Mouse (Mus musculus) thymus, adult 2 months (tissue): ENCODE measurements at regions not wholly inside any gene's neighbourhood (a gene's known extent, or its start where the extent isn't known, plus 50 kb on each side); places are given as distances from the start of the nearest gene placed in this dataset.

Experiments
- DNase-seq: peaks from one replicate; pipeline ENCODE4 v3.0.0; 2021
- H3K27ac ChIP-seq: fragments of 200-500 bp; 2 replicates; pipeline ENCODE4 v1.5.1; 2012; ENCODE audit warnings: low read length, control low read depth; ENCODE audit not compliant: control insufficient read depth, insufficient read depth
- H3K27me3 ChIP-seq: fragments of 200-500 bp; 2 replicates; pipeline ENCODE4 v1.6.1; 2012; ENCODE audit warnings: mild to moderate bottlenecking, low read length, moderate library complexity, mixed read lengths; ENCODE audit not compliant: control insufficient read depth, insufficient read depth
- H3K36me3 ChIP-seq: fragments of 200-500 bp; 2 replicates; pipeline ENCODE4 v1.6.1; 2012; ENCODE audit warnings: mild to moderate bottlenecking, low read length, moderate library complexity; ENCODE audit not compliant: control insufficient read depth, insufficient read depth
- H3K4me1 ChIP-seq: fragments of 200-500 bp; replicated peaks from 2 replicates; pipeline ENCODE4 v1.6.1; 2012; ENCODE audit warnings: low read length; ENCODE audit not compliant: control insufficient read depth, insufficient read depth
- H3K4me3 ChIP-seq: fragments of 200-500 bp; 2 replicates; pipeline ENCODE4 v1.5.1; 2012; ENCODE audit warnings: mild to moderate bottlenecking, low read length, control low read depth, moderate library complexity; ENCODE audit not compliant: control insufficient read depth, insufficient read depth
- CTCF ChIP-seq: fragments of 200-500 bp; IDR thresholded peaks from 2 replicates; pipeline ENCODE4 v1.5.1; 2012; ENCODE audit warnings: mild to moderate bottlenecking, control low read depth, low read length, moderate library complexity, borderline replicate concordance; ENCODE audit not compliant: control insufficient read depth, poor library complexity, insufficient read depth; ENCODE audit errors: extremely low read depth
- POLR2A ChIP-seq: fragments of 200-500 bp; IDR thresholded peaks from 2 replicates; pipeline ENCODE4 v1.6.1; 2012; ENCODE audit warnings: mild to moderate bottlenecking, low read length, control low read depth, moderate library complexity; ENCODE audit not compliant: control insufficient read depth, poor library complexity, insufficient read depth; ENCODE audit errors: extremely low read depth
- whole genome bisulfite sequencing: fragments of 180-500 bp; shearing (Covaris S2); methylation state at CpG from one replicate; pipeline ENCODE4 v1.1.7; 2018; 5-methylcytosine and 5-hydroxymethylcytosine counted together

DNA sequence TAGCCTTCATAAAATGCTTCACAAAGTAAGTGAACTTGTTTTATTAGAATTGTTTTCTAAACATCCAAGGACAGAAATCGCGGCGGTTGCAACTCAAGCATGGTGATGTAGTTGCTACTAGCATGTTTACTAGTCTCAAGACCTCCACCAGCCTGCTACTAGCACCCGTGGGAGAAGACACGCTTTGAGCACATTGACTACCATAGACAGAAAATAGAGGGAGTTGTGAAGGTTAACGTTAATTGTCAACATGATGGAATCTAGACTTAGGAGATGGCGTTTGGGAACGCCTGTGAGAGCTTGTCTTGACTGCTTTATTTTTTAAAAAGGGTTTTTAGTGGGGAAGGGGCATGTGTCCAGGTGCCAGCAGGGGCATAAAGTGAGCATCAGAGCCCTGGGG lies 318.2 kb downstream of the Rps29 start:
- TF ChIP-seq CTCF (no peak), POLR2A (no peak)
- 96% methylated on average over 8 of the region's 8 CpGs for WGBS
- DNase-seq = no peak
- Histone ChIP-seq H3K36me3 (no peaks in the 10 kb centered on the region), H3K4me1 (no peaks in the 10 kb centered on the region), H3K27me3 (no peaks in the 10 kb centered on the region), H3K4me3 (no peak overlapping the region), H3K27ac (no peak overlapping the region)

DNA sequence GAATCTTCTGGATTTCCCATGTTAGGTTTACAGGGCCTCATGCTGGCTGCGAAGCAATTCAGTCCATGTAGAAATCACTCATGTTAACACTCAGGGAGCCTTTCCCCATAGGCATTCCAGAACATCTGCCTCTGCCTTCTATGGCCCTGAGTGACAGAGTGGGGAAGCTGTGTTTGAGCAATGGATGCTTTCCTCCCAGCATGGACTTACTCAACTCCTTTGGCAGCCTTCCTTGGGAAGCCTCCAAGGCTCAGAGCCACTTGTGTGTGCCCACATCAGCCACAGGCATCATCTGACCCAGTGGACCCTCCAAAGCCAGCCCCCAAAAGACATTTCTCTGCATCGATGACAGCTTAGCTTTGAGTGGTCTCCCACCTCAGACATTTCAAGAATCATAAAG lies 318.8 kb downstream of the Rps29 start:
- no peak for DNase-seq
- H3K4me3 ChIP-seq = no peak overlapping the region
- H3K36me3 ChIP-seq = no peaks in the 10 kb centered on the region
- no peaks in the 10 kb centered on the region for H3K27me3 ChIP-seq
- TF ChIP-seq CTCF (no peak), POLR2A (no peak)
- WGBS = 86% methylated on average over 2 of the region's 2 CpGs
- no peak overlapping the region for H3K27ac ChIP-seq
- H3K4me1 ChIP-seq = no peaks in the 10 kb centered on the region

DNA sequence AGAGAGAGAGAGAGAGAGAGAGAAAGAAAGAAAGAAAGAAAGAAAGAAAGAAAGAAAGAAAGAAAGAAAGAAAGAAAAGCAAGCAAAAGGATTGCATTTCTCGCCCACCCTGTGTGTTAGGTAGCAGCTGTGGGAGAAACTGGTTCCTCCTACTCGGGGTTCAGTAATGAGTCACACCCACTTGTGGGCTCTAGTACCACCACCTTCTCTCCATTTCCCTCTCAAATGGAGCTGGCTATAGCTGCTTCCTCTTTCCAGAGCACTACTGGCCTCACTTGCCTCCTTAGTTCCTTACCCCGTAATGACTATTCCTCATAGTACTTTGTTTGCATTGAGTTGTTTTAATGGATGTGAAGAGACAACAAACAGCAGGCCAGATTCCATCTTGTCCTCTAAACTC lies 323.0 kb downstream of the Rps29 start:
- DNase-seq = no peak
- WGBS = 19% methylated on average over 3 of the region's 3 CpGs
- H3K27me3 ChIP-seq = no peaks in the 10 kb centered on the region
- TF ChIP-seq CTCF (no peak), POLR2A (no peak)
- no peaks in the 10 kb centered on the region for H3K4me1 ChIP-seq
- H3K36me3 ChIP-seq = no peaks in the 10 kb centered on the region
- no peak overlapping the region for H3K27ac ChIP-seq
- H3K4me3 ChIP-seq = no peak overlapping the region

DNA sequence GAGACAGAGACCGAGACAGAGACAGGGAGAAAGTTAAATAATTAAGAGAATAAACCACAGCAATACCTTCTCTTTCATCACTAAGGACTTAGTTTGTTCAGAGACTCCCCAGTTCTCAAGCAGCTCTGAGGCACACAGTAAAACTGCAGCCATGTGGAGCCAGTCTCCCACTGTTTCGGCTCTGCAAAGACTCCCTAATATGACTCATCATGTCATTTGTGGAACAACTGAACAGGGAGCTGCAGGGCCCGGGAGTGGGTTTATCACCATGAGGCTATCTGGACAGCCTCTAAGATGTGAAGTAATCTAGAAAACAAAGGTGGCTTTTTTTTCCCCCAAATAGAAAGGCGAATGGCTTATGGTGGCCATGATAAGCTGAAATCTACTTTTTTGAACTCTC lies 325.1 kb downstream of the Rps29 start:
- 91% methylated on average over 4 of the region's 4 CpGs for WGBS
- DNase-seq = no peak
- TF ChIP-seq POLR2A (no peak), CTCF (no peak)
- no peaks in the 10 kb centered on the region for H3K36me3 ChIP-seq
- H3K27me3 ChIP-seq = no peaks in the 10 kb centered on the region
- H3K4me1 ChIP-seq = no peaks in the 10 kb centered on the region
- no peak overlapping the region for H3K27ac ChIP-seq
- H3K4me3 ChIP-seq = no peak overlapping the region

DNA sequence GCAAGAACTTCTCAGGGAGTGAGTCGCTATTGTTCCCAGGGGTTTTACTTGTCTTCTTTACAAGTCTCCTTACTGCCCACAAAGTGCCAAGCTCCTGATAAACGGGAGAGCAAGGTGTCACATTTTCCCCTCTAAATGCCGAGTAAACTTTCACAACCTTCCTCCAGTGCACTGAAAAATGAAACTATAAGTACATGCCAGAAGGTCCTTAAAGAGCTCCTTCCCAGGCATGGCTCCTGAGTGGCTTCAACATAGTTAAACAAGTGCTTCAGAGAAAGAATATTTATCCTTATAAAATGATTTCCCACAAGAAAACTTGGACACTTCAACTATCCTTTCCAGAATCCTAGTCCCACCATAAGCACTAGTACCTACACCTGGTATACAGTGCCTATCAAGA lies 329.6 kb downstream of the Rps29 start:
- no peak overlapping the region for H3K4me3 ChIP-seq
- no peaks in the 10 kb centered on the region for H3K36me3 ChIP-seq
- no peak overlapping the region for H3K27ac ChIP-seq
- no peak for TF ChIP-seq CTCF
- no peak for TF ChIP-seq POLR2A
- no peak for DNase-seq
- H3K4me1 ChIP-seq = no peaks in the 10 kb centered on the region
- no peaks in the 10 kb centered on the region for H3K27me3 ChIP-seq
- WGBS = 83% methylated on average over 3 of the region's 3 CpGs

DNA sequence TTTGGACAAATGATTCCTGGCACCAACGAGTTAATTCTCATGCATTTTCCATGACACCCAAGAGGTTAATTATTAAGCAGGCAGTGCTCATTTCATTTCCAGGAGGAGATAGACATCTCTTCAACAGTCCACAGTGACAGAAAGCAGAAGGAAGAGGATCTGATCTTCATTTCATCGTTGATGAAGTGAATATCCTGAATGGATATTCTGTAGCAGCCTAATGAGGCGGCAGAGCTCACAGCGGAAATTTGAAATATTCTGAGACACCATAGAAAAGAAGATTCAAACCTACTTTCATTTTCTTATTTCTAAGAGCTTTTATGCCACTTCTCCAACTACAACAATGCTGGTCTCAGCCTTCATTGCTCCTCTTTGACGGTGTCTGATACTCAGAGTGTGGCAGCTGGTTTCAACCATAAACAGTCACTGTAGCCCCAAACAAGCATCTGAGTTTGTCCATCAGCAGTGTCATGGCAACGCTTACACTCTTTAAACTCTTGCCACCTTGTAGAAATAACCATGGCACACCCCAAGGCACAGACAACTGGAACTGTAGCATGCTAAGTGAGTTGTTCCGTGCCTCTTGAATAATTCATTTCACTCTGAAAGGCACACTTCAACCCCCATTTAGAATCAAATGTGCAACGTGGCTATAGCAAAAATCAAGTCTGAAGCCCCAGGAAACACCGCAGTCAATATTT lies 331.3 kb downstream of the Rps29 start:
- H3K27ac ChIP-seq = no peak overlapping the region
- H3K36me3 ChIP-seq = no peaks in the 10 kb centered on the region
- WGBS = 90% methylated on average over 9 of the region's 9 CpGs
- H3K27me3 ChIP-seq = no peaks in the 10 kb centered on the region
- no peak for DNase-seq
- no peak overlapping the region for H3K4me3 ChIP-seq
- H3K4me1 ChIP-seq = no peaks in the 10 kb centered on the region
- TF ChIP-seq POLR2A = no peak
- TF ChIP-seq CTCF = no peak

DNA sequence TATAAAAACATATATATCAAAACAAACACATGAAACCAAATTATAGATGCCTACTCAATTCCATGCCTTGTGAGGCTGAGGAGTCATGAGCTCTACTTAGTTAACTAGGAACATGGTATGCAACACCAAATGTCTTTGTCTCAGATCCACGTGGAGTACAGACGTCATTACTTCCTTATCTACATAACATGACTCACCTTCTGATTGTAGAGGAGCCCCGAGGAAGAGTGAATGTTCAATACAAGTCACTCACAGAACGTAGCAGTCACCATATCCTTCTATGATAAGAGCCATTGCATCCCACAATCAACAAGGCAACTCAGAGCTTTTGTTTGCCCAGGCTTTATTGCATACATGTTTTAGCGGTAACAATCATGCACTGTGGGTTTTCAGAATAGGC lies 364.6 kb downstream of the Rps29 start:
- no peak for TF ChIP-seq CTCF
- no peak for TF ChIP-seq POLR2A
- Histone ChIP-seq H3K27ac (no peak overlapping the region), H3K27me3 (no peaks in the 10 kb centered on the region), H3K4me1 (no peaks in the 10 kb centered on the region), H3K36me3 (no peaks in the 10 kb centered on the region), H3K4me3 (no peak overlapping the region)
- no peak for DNase-seq
- 73% methylated on average over 5 of the region's 5 CpGs for WGBS
